Mouse (Mus musculus): ENCODE results near the gene Daxx. TPM values are rescaled to one million over a fixed set of nuclear protein-coding genes. Genes with fewer than 3 reads are reported as not detected.
"Not testable (repeated sequence)": the region's sequence is repeated elsewhere in the genome, so short reads cannot be mapped to it uniquely, and the experiment has no call there.

The Daxx gene
- total RNA-seq, 2 experiments from 2014 or later, result 40.6 to 55.1 TPM

- no peak for ATAC-seq (replicated peaks; ENCODE audit: poor library complexity, severe bottlenecking)
Observed at GRCm38 (mm10) chr17:33902079-33902478, 7.1 kb upstream of the Daxx start.

- peak; percentile 55 for ATAC-seq (replicated peaks; ENCODE audit: poor library complexity, severe bottlenecking)
Observed at GRCm38 (mm10) chr17:33902491-33902890, 6.7 kb upstream of the Daxx start.

- ATAC-seq (replicated peaks; ENCODE audit: poor library complexity, severe bottlenecking), result not testable (repeated sequence)
Observed at GRCm38 (mm10) chr17:33903911-33904651, 5.1 kb upstream of the Daxx start.

- ATAC-seq (replicated peaks; ENCODE audit: poor library complexity, severe bottlenecking), result not testable (repeated sequence)
Observed at GRCm38 (mm10) chr17:33904835-33905234, 4.4 kb upstream of the Daxx start, which contains the start of gene Platr17. Platr17 (plus strand) TSS chr17:33905135.

- peak; percentile 20 for ATAC-seq (replicated peaks; ENCODE audit: poor library complexity, severe bottlenecking)
Observed at GRCm38 (mm10) chr17:33908331-33909076, 710 bp upstream of the Daxx start.

- ATAC-seq (replicated peaks; ENCODE audit: poor library complexity, severe bottlenecking), result peak; percentile 44
Observed at GRCm38 (mm10) chr17:33909869-33910250, 646 bp downstream of the Daxx start.

GRCm38 (mm10) chr17:33910346-33911051, 1.3 kb downstream of the Daxx start:
- no peak for ATAC-seq (replicated peaks; ENCODE audit: poor library complexity, severe bottlenecking)

- no peak for ATAC-seq (replicated peaks; ENCODE audit: poor library complexity, severe bottlenecking)
Observed at GRCm38 (mm10) chr17:33911052-33911812, 2.0 kb downstream of the Daxx start.

GRCm38 (mm10) chr17:33911813-33912414, 2.7 kb downstream of the Daxx start:
- no peak for ATAC-seq (replicated peaks; ENCODE audit: poor library complexity, severe bottlenecking)

- no peak for ATAC-seq (replicated peaks; ENCODE audit: poor library complexity, severe bottlenecking)
Observed at GRCm38 (mm10) chr17:33913264-33913663, 4.0 kb downstream of the Daxx start.

- ATAC-seq (replicated peaks; ENCODE audit: poor library complexity, severe bottlenecking), result no peak
Observed at GRCm38 (mm10) chr17:33913905-33914304, 4.7 kb downstream of the Daxx start.

- no peak for ATAC-seq (replicated peaks; ENCODE audit: poor library complexity, severe bottlenecking)
Observed at GRCm38 (mm10) chr17:33914969-33915391, 5.8 kb downstream of the Daxx start.

- peak; percentile 69 for ATAC-seq (replicated peaks; ENCODE audit: poor library complexity, severe bottlenecking)
Observed at GRCm38 (mm10) chr17:33915671-33916250, 6.5 kb downstream of the Daxx start, which contains the start of the genes Tapbp and Zbtb22. Tapbp (plus strand) TSS chr17:33915899. Zbtb22 (plus strand) TSS chr17:33915904.

GRCm38 (mm10) chr17:33916294-33916693, 7.1 kb downstream of the Daxx start:
- ATAC-seq (replicated peaks; ENCODE audit: poor library complexity, severe bottlenecking), result 0 out of 2 replicates have a peak, but pooled peaks have one; percentile 11

GRCm38 (mm10) chr17:33916847-33917655, 7.8 kb downstream of the Daxx start:
- ATAC-seq (replicated peaks; ENCODE audit: poor library complexity, severe bottlenecking), result no peak

GRCm38 (mm10) chr17:33917656-33918292, 8.6 kb downstream of the Daxx start:
- no peak for ATAC-seq (replicated peaks; ENCODE audit: poor library complexity, severe bottlenecking)

- ATAC-seq (replicated peaks; ENCODE audit: poor library complexity, severe bottlenecking), result no peak
Observed at GRCm38 (mm10) chr17:33918293-33919203, 9.3 kb downstream of the Daxx start.
